Mouse (Mus musculus): ENCODE results near the gene Hcrtr1. TPM values are rescaled to one million over a fixed set of nuclear protein-coding genes. Genes with fewer than 3 reads are reported as not detected.

The Hcrtr1 gene
- not detected in 2 replicates for polyA plus RNA-seq (2015; fragmentation: Nextera tagmentation; extraction: Ambion mirVana)

GRCm38 (mm10) chr4:130139214-130139492, at the start of gene Hcrtr1:
TSS of gene Hcrtr1 (minus strand) at chr4:130139359.
- Histone ChIP-seq H3K27ac (ENCODE audit: low read depth) (no peak within 1 kb of the TSS), H3K4me2 (ENCODE audit: low read depth, low read length) (peak within 1 kb of the TSS; percentile 19; the same call in 1 of the 2 replicates), H3K4me3 (ENCODE audit: low read depth, low read length) (peak within 1 kb of the TSS; percentile 17; the same call in 1 of the 2 replicates), H3K4me1 (ENCODE audit: insufficient read depth) (peaks cover 8% of the 10 kb centered on the region; the same call in 1 of the 2 replicates), H3K9me3 (ENCODE audit: low read length) (no peaks in the 10 kb centered on the region), H3K36me3 (replicated peaks; ENCODE audit: insufficient read depth, low read length) (no peaks in the 10 kb centered on the region), H3K9ac (replicated peaks) (no peak within 1 kb of the TSS), H3K27me3 (ENCODE audit: insufficient read depth, low read length) (peaks cover 50% of the 10 kb centered on the region)
- TF ChIP-seq EP300 (IDR thresholded peaks at IDR 0.05; ENCODE audit: low read depth) (no peak), CTCF (IDR thresholded peaks at IDR 0.05; ENCODE audit: low read depth) (no peak)
- DNase-seq (no peak), ATAC-seq (no peak)
- WGBS (ENCODE audit: insufficient replicate concordance), result 5% methylated on average over 13 of the region's 15 CpGs

- H3K9ac ChIP-seq (replicated peaks), result no peak overlapping the region
- H3K27me3 ChIP-seq (ENCODE audit: insufficient read depth, low read length), result no peaks in the 10 kb centered on the region
- peak; percentile 97 for TF ChIP-seq CTCF (IDR thresholded peaks at IDR 0.05; ENCODE audit: low read depth)
- TF ChIP-seq EP300 (IDR thresholded peaks at IDR 0.05; ENCODE audit: low read depth), result no peak
- H3K27ac ChIP-seq (ENCODE audit: low read depth), result no peak overlapping the region
- no peak overlapping the region for H3K4me3 ChIP-seq (ENCODE audit: low read depth, low read length)
- WGBS (ENCODE audit: insufficient replicate concordance), result under 1% methylated on average over 13 of the region's 13 CpGs
- H3K4me2 ChIP-seq (ENCODE audit: low read depth, low read length), result no peak overlapping the region
- no peaks in the 10 kb centered on the region for H3K36me3 ChIP-seq (replicated peaks; ENCODE audit: insufficient read depth, low read length)
- H3K9me3 ChIP-seq (ENCODE audit: low read length), result no peaks in the 10 kb centered on the region
- ATAC-seq (peak; percentile 73), DNase-seq (peak; percentile 86)
- no peaks in the 10 kb centered on the region for H3K4me1 ChIP-seq (ENCODE audit: insufficient read depth)
Measured at GRCm38 (mm10) chr4:130188806-130189297, 49.7 kb upstream of the Hcrtr1 start.

- no peaks in the 10 kb centered on the region for H3K9me3 ChIP-seq (ENCODE audit: low read length)
- DNase-seq (no peak), ATAC-seq (no peak)
- H3K27ac ChIP-seq (ENCODE audit: low read depth), result no peak overlapping the region
- H3K36me3 ChIP-seq (replicated peaks; ENCODE audit: insufficient read depth, low read length), result no peaks in the 10 kb centered on the region
- no peak overlapping the region for H3K4me2 ChIP-seq (ENCODE audit: low read depth, low read length)
- no peaks in the 10 kb centered on the region for H3K27me3 ChIP-seq (ENCODE audit: insufficient read depth, low read length)
- TF ChIP-seq EP300 (IDR thresholded peaks at IDR 0.05; ENCODE audit: low read depth), result no peak
- no peak for TF ChIP-seq CTCF (IDR thresholded peaks at IDR 0.05; ENCODE audit: low read depth)
- H3K4me3 ChIP-seq (ENCODE audit: low read depth, low read length), result no peak overlapping the region
- no peaks in the 10 kb centered on the region for H3K4me1 ChIP-seq (ENCODE audit: insufficient read depth)
- no peak overlapping the region for H3K9ac ChIP-seq (replicated peaks)
- 64% methylated on average over 12 of the region's 12 CpGs for WGBS (ENCODE audit: insufficient replicate concordance)
Measured at GRCm38 (mm10) chr4:130186891-130187290, 47.7 kb upstream of the Hcrtr1 start.

GRCm38 (mm10) chr4:130186450-130186849, 47.3 kb upstream of the Hcrtr1 start:
- Histone ChIP-seq H3K36me3 (replicated peaks; ENCODE audit: insufficient read depth, low read length) (no peaks in the 10 kb centered on the region), H3K4me2 (ENCODE audit: low read depth, low read length) (no peak overlapping the region), H3K9me3 (ENCODE audit: low read length) (no peaks in the 10 kb centered on the region), H3K9ac (replicated peaks) (no peak overlapping the region), H3K27me3 (ENCODE audit: insufficient read depth, low read length) (no peaks in the 10 kb centered on the region), H3K4me3 (ENCODE audit: low read depth, low read length) (no peak overlapping the region), H3K4me1 (ENCODE audit: insufficient read depth) (no peaks in the 10 kb centered on the region), H3K27ac (ENCODE audit: low read depth) (no peak overlapping the region)
- WGBS (ENCODE audit: insufficient replicate concordance), result 70% methylated on average over 9 of the region's 9 CpGs
- ATAC-seq, result no peak
- no peak for DNase-seq
- TF ChIP-seq CTCF (IDR thresholded peaks at IDR 0.05; ENCODE audit: low read depth), result no peak
- no peak for TF ChIP-seq EP300 (IDR thresholded peaks at IDR 0.05; ENCODE audit: low read depth)

- Histone ChIP-seq H3K4me1 (ENCODE audit: insufficient read depth) (peaks cover 3% of the 10 kb centered on the region; the same call in 1 of the 2 replicates), H3K9ac (replicated peaks) (no peak overlapping the region), H3K4me2 (ENCODE audit: low read depth, low read length) (no peak overlapping the region), H3K27me3 (ENCODE audit: insufficient read depth, low read length) (no peaks in the 10 kb centered on the region), H3K36me3 (replicated peaks; ENCODE audit: insufficient read depth, low read length) (no peaks in the 10 kb centered on the region), H3K4me3 (ENCODE audit: low read depth, low read length) (no peak overlapping the region), H3K9me3 (ENCODE audit: low read length) (no peaks in the 10 kb centered on the region), H3K27ac (ENCODE audit: low read depth) (no peak overlapping the region)
- DNase-seq, result no peak
- no peak for TF ChIP-seq CTCF (IDR thresholded peaks at IDR 0.05; ENCODE audit: low read depth)
- no peak for TF ChIP-seq EP300 (IDR thresholded peaks at IDR 0.05; ENCODE audit: low read depth)
- 76% methylated on average over 5 of the region's 5 CpGs for WGBS (ENCODE audit: insufficient replicate concordance)
- ATAC-seq, result no peak
Measured at GRCm38 (mm10) chr4:130183879-130184278, 44.7 kb upstream of the Hcrtr1 start.

- no peak for TF ChIP-seq CTCF (IDR thresholded peaks at IDR 0.05; ENCODE audit: low read depth)
- TF ChIP-seq EP300 (IDR thresholded peaks at IDR 0.05; ENCODE audit: low read depth), result no peak
- H3K4me1 ChIP-seq (ENCODE audit: insufficient read depth), result peaks cover 3% of the 10 kb centered on the region; the same call in 1 of the 2 replicates
- 80% methylated on average over 13 of the region's 13 CpGs for WGBS (ENCODE audit: insufficient replicate concordance)
- H3K27me3 ChIP-seq (ENCODE audit: insufficient read depth, low read length), result no peaks in the 10 kb centered on the region
- H3K4me3 ChIP-seq (ENCODE audit: low read depth, low read length), result no peak overlapping the region
- H3K9ac ChIP-seq (replicated peaks), result no peak overlapping the region
- no peak overlapping the region for H3K4me2 ChIP-seq (ENCODE audit: low read depth, low read length)
- H3K27ac ChIP-seq (ENCODE audit: low read depth), result no peak overlapping the region
- H3K9me3 ChIP-seq (ENCODE audit: low read length), result no peaks in the 10 kb centered on the region
- DNase-seq (no peak), ATAC-seq (no peak)
- no peaks in the 10 kb centered on the region for H3K36me3 ChIP-seq (replicated peaks; ENCODE audit: insufficient read depth, low read length)
Measured at GRCm38 (mm10) chr4:130183023-130183422, 43.9 kb upstream of the Hcrtr1 start.

- peak; percentile 41 for ATAC-seq
- DNase-seq, result no peak
- Histone ChIP-seq H3K9me3 (ENCODE audit: low read length) (no peaks in the 10 kb centered on the region), H3K4me2 (ENCODE audit: low read depth, low read length) (no peak overlapping the region), H3K4me1 (ENCODE audit: insufficient read depth) (peaks cover 3% of the 10 kb centered on the region; the same call in 1 of the 2 replicates), H3K36me3 (replicated peaks; ENCODE audit: insufficient read depth, low read length) (no peaks in the 10 kb centered on the region), H3K4me3 (ENCODE audit: low read depth, low read length) (no peak overlapping the region), H3K27me3 (ENCODE audit: insufficient read depth, low read length) (no peaks in the 10 kb centered on the region), H3K9ac (replicated peaks) (no peak overlapping the region), H3K27ac (ENCODE audit: low read depth) (no peak overlapping the region)
- WGBS (ENCODE audit: insufficient replicate concordance), result 47% methylated on average over 4 of the region's 4 CpGs
- TF ChIP-seq CTCF (IDR thresholded peaks at IDR 0.05; ENCODE audit: low read depth) (no peak), EP300 (IDR thresholded peaks at IDR 0.05; ENCODE audit: low read depth) (no peak; the same call in 1 of the 2 replicates)
Measured at GRCm38 (mm10) chr4:130181886-130182285, 42.7 kb upstream of the Hcrtr1 start.
